Mouse (Mus musculus) MEL (cell line): ENCODE data around the gene Cd44. TPM values are rescaled to one million over a fixed set of nuclear protein-coding genes. Genes with fewer than 3 reads are reported as not detected.

Source experiments
- DNase-seq: peaks from one replicate; pipeline ENCODE4 v3.0.0; 2011; ENCODE audit warnings: low read depth, low spot score
- H3K27ac ChIP-seq: 2 replicates; pipeline ENCODE4 v1.5.1; 2012; ENCODE audit warnings: low read depth, mild to moderate bottlenecking, control low read depth, low read length, moderate library complexity; ENCODE audit not compliant: control insufficient read depth
- H3K27me3 ChIP-seq, 2 experiments: fragments of 150-350 bp in 1 of 2; sonication (generic) in 1 of 2; 2 replicates each; pipeline ENCODE4 v1.6.1; 2012; ENCODE audit warnings: low read length in 2 of 2, mild to moderate bottlenecking in 2 of 2, improper control_type of control experiment in 1 of 2, moderate library complexity in 1 of 2; ENCODE audit not compliant: insufficient read depth in 2 of 2, control insufficient read depth in 1 of 2
- H3K36me3 ChIP-seq, 2 experiments: 2 replicates each; pipeline ENCODE4 v1.6.1; 2012 to 2014; ENCODE audit warnings: low read length in 2 of 2, improper control_type of control experiment in 1 of 2, inconsistent platforms in 1 of 2, mild to moderate bottlenecking in 1 of 2; ENCODE audit not compliant: insufficient read depth in 2 of 2, control insufficient read depth in 1 of 2
- H3K4me1 ChIP-seq, 2 experiments: fragments of 150-350 bp in 1 of 2; sonication (generic) in 1 of 2; 2 replicates each; pipeline ENCODE4 v1.6.1; 2012; ENCODE audit warnings: low read length in 2 of 2, improper control_type of control experiment in 1 of 2, mild to moderate bottlenecking in 1 of 2; ENCODE audit not compliant: insufficient read depth in 2 of 2, control insufficient read depth in 1 of 2
- H3K4me3 ChIP-seq, 2 experiments: fragments of 150-350 bp in 1 of 2; sonication (generic) in 1 of 2; 2 replicates each; pipeline ENCODE4 v1.5.1; 2012; ENCODE audit warnings: low read depth in 2 of 2, low read length in 2 of 2, mild to moderate bottlenecking in 2 of 2, moderate library complexity in 2 of 2, control low read depth in 1 of 2, improper control_type of control experiment in 1 of 2; ENCODE audit not compliant: control insufficient read depth in 1 of 2, insufficient read depth in 1 of 2
- H3K79me2 ChIP-seq: 2 replicates; pipeline ENCODE4 v1.6.1; 2012; ENCODE audit warnings: mild to moderate bottlenecking, low read length, moderate library complexity; ENCODE audit not compliant: control insufficient read depth, poor library complexity, insufficient read depth
- H3K9ac ChIP-seq: 2 replicates; pipeline ENCODE4 v1.6.1; 2012; ENCODE audit warnings: low read depth, mild to moderate bottlenecking, control low read depth, low read length, moderate library complexity; ENCODE audit not compliant: control insufficient read depth, poor library complexity, severe bottlenecking
- H3K9me3 ChIP-seq: fragments of 150-350 bp; sonication (generic); replicated peaks from 2 replicates; pipeline ENCODE4 v1.6.1; 2012; ENCODE audit warnings: mild to moderate bottlenecking, low read length, improper control_type of control experiment, moderate library complexity; ENCODE audit not compliant: insufficient read depth
- CHD1 ChIP-seq: IDR thresholded peaks from 2 replicates; pipeline ENCODE4 v1.6.1; 2012; ENCODE audit warnings: low read depth, mild to moderate bottlenecking, inconsistent platforms, low read length, improper control_type of control experiment
- CTCF ChIP-seq, 3 experiments: IDR thresholded peaks in 2 of 3; conservative IDR thresholded peaks in 1 of 3; 2 replicates each; pipeline ENCODE4 v1.5.1; 2011 to 2012; ENCODE audit warnings: low read length in 3 of 3, low read depth in 2 of 3, mild to moderate bottlenecking in 2 of 3, improper control_type of control experiment in 1 of 3, inconsistent platforms in 1 of 3, mixed read lengths in 1 of 3, moderate library complexity in 1 of 3; ENCODE audit not compliant: control insufficient read depth in 1 of 3, insufficient read depth in 1 of 3, poor library complexity in 1 of 3, severe bottlenecking in 1 of 3
- E2F4 ChIP-seq: IDR thresholded peaks from 2 replicates; pipeline ENCODE4 v1.6.1; 2011; ENCODE audit warnings: low read depth, low read length, improper control_type of control experiment, borderline replicate concordance
- EP300 ChIP-seq, 2 experiments: IDR thresholded peaks; 2 replicates each; pipeline ENCODE4 v1.6.1; 2011; ENCODE audit warnings: improper control_type of control experiment in 2 of 2, low read length in 2 of 2, low read depth in 1 of 2, mild to moderate bottlenecking in 1 of 2
- ETS1 ChIP-seq: IDR thresholded peaks from 2 replicates; pipeline ENCODE4 v1.6.1; 2012; ENCODE audit warnings: low read depth, mild to moderate bottlenecking, inconsistent platforms, low read length, improper control_type of control experiment, moderate library complexity
- GABPA ChIP-seq: IDR thresholded peaks from 2 replicates; pipeline ENCODE4 v1.6.1; 2012; ENCODE audit warnings: low read depth, mild to moderate bottlenecking, inconsistent platforms, low read length, improper control_type of control experiment, moderate library complexity
- GATA1 ChIP-seq: IDR thresholded peaks from 2 replicates; pipeline ENCODE4 v1.6.1; 2011; ENCODE audit warnings: low read depth, low read length, improper control_type of control experiment
- KAT2A ChIP-seq: conservative IDR thresholded peaks from 2 replicates; pipeline ENCODE4 v1.6.1; 2012; ENCODE audit warnings: low read depth, low read length, improper control_type of control experiment, inconsistent platforms
- MAX ChIP-seq: IDR thresholded peaks from 2 replicates; pipeline ENCODE4 v1.6.1; 2011; ENCODE audit warnings: low read length, improper control_type of control experiment
- MEF2A ChIP-seq: IDR thresholded peaks from 2 replicates; pipeline ENCODE4 v1.6.1; 2014; ENCODE audit warnings: low read depth, mild to moderate bottlenecking, inconsistent platforms, low read length, improper control_type of control experiment; ENCODE audit not compliant: poor library complexity, insufficient replicate concordance, severe bottlenecking; ENCODE audit errors: extremely low read depth
- POLR2A ChIP-seq, 2 experiments: IDR thresholded peaks; 2 replicates each; pipeline ENCODE4 v1.6.1; 2011 to 2012; ENCODE audit warnings: low read length in 2 of 2, mild to moderate bottlenecking in 2 of 2, control low read depth in 1 of 2, improper control_type of control experiment in 1 of 2, low read depth in 1 of 2, moderate library complexity in 1 of 2; ENCODE audit not compliant: control insufficient read depth in 1 of 2, insufficient read depth in 1 of 2, poor library complexity in 1 of 2
- POLR2AphosphoS2 ChIP-seq: IDR thresholded peaks from 2 replicates; pipeline ENCODE4 v1.6.1; 2011; ENCODE audit warnings: low read length, improper control_type of control experiment
- POLR2AphosphoS5 ChIP-seq: IDR thresholded peaks from 2 replicates; pipeline ENCODE4 v1.6.1; 2012; ENCODE audit warnings: low read depth, borderline replicate concordance, mild to moderate bottlenecking, inconsistent platforms, low read length, moderate library complexity, mixed read lengths
- RAD21 ChIP-seq: IDR thresholded peaks from 2 replicates; pipeline ENCODE4 v1.6.1; 2011; ENCODE audit warnings: mild to moderate bottlenecking, low read depth, low read length, improper control_type of control experiment
- SMC3 ChIP-seq: IDR thresholded peaks from 2 replicates; pipeline ENCODE4 v1.6.1; 2011; ENCODE audit warnings: low read depth, low read length, improper control_type of control experiment
- TBP ChIP-seq: IDR thresholded peaks from 2 replicates; pipeline ENCODE4 v1.8.0; 2011; ENCODE audit warnings: low read depth, low read length, improper control_type of control experiment
- polyA plus RNA-seq, 2 experiments: library from polyadenylated mRNA; stranded (reverse) in 1 of 2; unstranded in 1 of 2; fragments of >175 nt in 1 of 2; fragments of >200 nt in 1 of 2; gene quantifications; 2 replicates each; pipeline versions ENCODE4 v1.2.1 to v1.2.4; 2012; ENCODE audit warnings: low replicate concordance in 2 of 2, low read depth in 1 of 2; ENCODE audit not compliant: insufficient read length in 2 of 2, insufficient read depth in 1 of 2, missing spikeins in 1 of 2
- total RNA-seq: library from RNA; depleted of rRNA; stranded (reverse); fragments of 300-350 nt; gene quantifications from 2 replicates; pipeline ENCODE4 v1.2.3, GENCODE M21; 2012; rRNA removed

Cd44 gene
- total and polyA plus RNA-seq, 3 experiments: 43.8 to 226 (median 53.9) TPM

DNA sequence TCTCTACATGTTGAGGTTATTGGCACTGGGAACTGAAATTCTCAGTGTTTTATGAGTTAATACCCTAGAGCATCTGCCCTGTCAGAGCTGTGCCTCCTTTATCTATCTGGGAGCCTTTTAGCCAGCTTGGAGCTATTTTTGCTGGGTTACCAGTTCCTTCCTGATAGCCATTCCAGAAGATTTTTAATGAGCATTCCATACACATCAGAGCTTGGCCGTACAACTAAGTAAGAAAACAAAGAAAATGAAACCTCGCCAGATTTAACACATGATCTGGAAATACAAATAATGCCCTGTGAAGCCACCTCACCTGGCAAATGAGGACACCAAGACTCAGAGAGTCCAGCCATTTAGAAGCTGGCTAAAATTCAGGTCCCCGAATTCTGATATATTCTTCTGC lies 138.3 kb downstream of the Cd44 start:
- Histone ChIP-seq H3K9ac (no peak overlapping the region), H3K27me3 (no peaks in the 10 kb centered on the region), H3K27ac (no peak overlapping the region), H3K9me3 (no peaks in the 10 kb centered on the region), H3K4me1 (peaks cover 21 to 37% of the 10 kb centered on the region in 2 experiments), H3K36me3 (peaks cover 0 to 37% of the 10 kb centered on the region in 2 experiments; a peak in 2 of 4 replicates), H3K4me3 (no peak overlapping the region), H3K79me2 (no peaks in the 10 kb centered on the region)
- no peak for DNase-seq
- TF ChIP-seq CHD1: no peak
- no peak for TF ChIP-seq POLR2A (IDR thresholded peaks at IDR 0.05; ENCODE audit: control insufficient read depth in 1 of 2, insufficient read depth in 1 of 2, low read depth in 1 of 2, low read length in 2 of 2, poor library complexity in 1 of 2)
- no peak for TF ChIP-seq GATA1
- TF ChIP-seq POLR2AphosphoS5: no peak
- no peak for TF ChIP-seq POLR2AphosphoS2
- TF ChIP-seq E2F4: no peak
- TF ChIP-seq ETS1: no peak
- TF ChIP-seq SMC3: no peak
- TF ChIP-seq KAT2A: no peak
- TF ChIP-seq MAX: no peak
- no peak for TF ChIP-seq GABPA
- no peak for TF ChIP-seq CTCF (IDR thresholded peaks at IDR 0.05 in 2 of 3, conservative IDR thresholded peaks at IDR 0.05 in 1 of 3; ENCODE audit: control insufficient read depth in 1 of 3, insufficient read depth in 1 of 3, low read depth in 2 of 3, low read length in 3 of 3, poor library complexity in 1 of 3, severe bottlenecking in 1 of 3)
- TF ChIP-seq RAD21: no peak
- TF ChIP-seq MEF2A: no peak
- no peak for TF ChIP-seq EP300 (IDR thresholded peaks at IDR 0.05; ENCODE audit: low read depth in 1 of 2, low read length in 2 of 2)
- no peak for TF ChIP-seq TBP

Other genes starting within 250 kb of the Cd44 start
- gene Slc1a2, start 243.0 kb downstream of the Cd44 start, total RNA-seq: not detected in 2 replicates
- under 1 TPM in 1 of 2 experiments, not detected in 1; 0.08 TPM for gene Slc1a2, start 243.0 kb downstream of the Cd44 start, polyA plus RNA-seq
- 48.4 and 50.0 TPM in 2 replicates for gene Pdhx, start 171.8 kb upstream of the Cd44 start, total RNA-seq
- gene Pdhx, start 171.8 kb upstream of the Cd44 start, polyA plus RNA-seq: 10 to 100 TPM in 1 of 2 experiments, not detected in 1; 73.3 TPM
- 31.4 and 34.6 TPM in 2 replicates for gene Apip, start 172.0 kb upstream of the Cd44 start, total RNA-seq
- 10 to 100 TPM in 1 of 2 experiments, not detected in 1; 39.7 TPM for gene Apip, start 172.0 kb upstream of the Cd44 start, polyA plus RNA-seq